Mouse (Mus musculus) CD8-positive naive resting alpha-beta T cell, adult 2 months (primary cell): Measurements from ENCODE around the gene Ctrc.

ENCODE experiments used
- DNase-seq, 2 experiments: peaks; one replicate each; pipeline ENCODE4 v3.0.0; 2022; ENCODE audit warnings: low read depth in 2 of 2, low spot score in 2 of 2

Ctrc gene

DNA sequence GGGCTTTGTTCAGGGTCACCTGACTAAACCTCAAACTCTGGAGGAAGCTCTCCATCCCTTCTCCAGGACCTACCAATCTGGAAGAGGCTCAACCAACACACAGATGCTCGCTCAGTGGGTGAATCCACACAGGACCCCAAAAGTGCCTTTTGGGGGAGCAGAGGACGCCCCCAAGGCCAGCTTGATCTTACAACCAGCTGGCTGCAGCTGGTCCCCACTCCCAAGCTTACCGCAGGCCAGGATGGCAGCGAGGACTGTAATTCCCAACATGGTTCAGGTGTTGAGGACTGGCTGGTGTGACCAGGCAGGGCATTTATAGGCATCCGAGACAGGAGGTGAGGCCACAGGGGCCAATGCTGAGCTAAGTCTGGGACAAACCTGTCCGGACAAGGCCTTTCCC, at the start of gene Ctrc:
Ctrc (minus strand) TSS at position 361 of the 400 bp plus-strand sequence.
- no peak for DNase-seq

- DNase-seq = no peak
These were observed 49.6 kb upstream of the Ctrc start for GRCm38 (mm10) chr4:141895772-141896171.

DNA sequence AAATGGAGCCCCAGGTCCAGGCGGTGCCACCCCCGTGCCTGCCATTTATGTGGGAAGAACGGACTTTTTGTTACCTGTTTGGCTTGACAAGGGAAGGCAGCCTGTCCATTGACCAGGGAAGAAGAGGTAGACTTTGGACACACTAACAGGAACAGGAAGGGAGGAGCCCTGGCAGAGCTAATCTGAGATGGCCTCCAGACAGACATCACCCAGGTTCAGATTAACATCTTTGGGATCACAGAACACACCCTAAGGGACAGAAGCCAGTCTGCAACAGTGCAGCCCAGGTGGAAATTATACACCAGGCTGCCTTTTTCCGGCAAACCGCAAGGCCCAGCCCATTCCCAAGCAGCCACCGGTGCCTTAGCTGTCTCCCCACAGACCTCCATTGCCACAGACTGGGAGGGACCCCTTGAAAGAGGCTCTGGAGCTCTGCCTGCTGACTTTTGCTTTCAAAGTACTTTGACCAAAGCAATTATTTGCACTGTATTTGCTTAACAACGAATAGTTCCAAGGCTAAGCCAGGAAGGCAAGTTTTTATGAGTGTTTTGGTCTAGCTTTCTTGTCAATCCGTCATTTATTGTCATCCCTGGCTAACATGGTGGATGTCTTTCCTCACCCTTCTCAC, 47.1 kb upstream of the Ctrc start:
- DNase-seq = no peak

DNA sequence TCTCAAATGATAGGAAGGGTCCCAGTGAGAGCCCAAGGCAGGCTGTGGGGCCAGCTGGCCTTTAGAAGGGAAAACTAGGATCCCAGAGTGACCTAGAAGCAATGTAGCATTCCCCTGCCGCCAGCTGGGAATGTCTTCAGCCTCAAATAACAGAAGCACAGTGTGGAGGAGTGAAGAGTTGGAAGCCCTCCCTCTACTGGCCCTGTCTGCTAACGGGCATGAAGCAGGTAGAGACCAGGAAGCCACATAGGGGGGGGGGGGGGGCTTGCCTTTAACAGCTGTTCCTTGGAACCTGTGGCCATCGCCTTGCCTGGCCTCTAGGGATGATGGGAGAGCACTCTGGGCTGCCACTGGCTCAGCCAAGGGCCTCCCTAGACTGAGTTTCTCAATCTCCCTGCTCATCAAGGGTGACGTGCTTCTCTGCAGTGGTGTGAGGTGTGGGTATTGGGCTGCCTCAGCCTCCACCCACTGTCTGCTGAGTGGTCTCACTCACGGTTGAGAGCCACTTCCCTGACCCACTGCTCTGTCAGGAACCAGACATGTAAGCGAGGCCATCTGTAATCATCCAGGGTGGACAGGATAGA, 40.3 kb upstream of the Ctrc start:
- no peak for DNase-seq

DNA sequence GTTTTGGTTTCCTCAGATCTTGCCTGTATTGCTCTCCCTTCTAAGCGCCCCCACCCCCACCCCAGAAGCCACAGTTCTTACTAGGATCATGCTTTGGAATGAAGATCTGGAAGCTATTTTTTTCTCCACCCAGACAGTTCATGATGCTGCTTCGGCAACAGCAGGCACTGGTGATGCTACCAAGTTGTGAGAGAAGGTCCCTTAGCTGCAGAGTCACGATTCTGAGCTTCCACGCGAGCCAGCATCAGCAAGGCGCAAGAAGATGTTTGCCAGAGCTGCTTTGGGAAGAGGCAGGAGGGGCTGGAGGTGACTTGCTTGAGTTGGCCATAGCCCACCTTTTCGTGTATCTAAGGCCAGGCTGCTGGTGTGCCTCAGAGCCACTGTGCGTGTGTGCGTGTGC, 39.3 kb upstream of the Ctrc start:
- no peak for DNase-seq

GRCm38 (mm10) chr4:141882858-141883257, 36.7 kb upstream of the Ctrc start:
- no peak for DNase-seq

- no peak for DNase-seq
These were observed 35.8 kb upstream of the Ctrc start for GRCm38 (mm10) chr4:141881950-141882349.

DNA sequence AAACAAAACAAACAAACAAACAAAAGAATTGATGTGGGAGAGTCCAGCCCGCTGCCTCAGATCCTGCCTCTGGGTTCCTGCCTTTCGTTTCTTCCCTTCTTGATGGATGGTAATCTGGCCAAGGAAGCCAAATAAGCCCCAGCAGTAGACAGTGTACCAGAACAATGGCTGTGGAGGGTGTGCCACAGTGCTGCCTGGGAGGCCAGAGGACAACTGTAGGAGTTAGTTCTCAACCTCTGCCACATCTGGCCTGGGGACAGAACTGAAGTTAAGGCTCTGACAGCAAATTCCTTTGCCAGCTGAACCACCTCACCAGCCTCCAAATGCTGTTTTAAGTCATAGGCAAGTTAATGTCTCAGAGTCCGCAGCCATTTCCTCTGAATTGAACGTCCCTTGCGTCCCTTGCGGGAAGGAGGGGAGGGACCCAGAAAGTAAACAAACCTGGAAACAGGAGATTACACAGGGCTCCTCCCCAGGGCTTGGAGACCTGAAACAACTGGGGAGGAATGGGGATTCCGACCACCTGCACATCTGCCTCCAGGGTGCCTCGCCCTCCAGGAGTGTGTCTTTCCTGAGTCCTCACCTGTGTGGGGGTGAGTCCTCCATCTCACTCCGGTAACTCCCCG, 35.2 kb upstream of the Ctrc start:
- no peak for DNase-seq

DNA sequence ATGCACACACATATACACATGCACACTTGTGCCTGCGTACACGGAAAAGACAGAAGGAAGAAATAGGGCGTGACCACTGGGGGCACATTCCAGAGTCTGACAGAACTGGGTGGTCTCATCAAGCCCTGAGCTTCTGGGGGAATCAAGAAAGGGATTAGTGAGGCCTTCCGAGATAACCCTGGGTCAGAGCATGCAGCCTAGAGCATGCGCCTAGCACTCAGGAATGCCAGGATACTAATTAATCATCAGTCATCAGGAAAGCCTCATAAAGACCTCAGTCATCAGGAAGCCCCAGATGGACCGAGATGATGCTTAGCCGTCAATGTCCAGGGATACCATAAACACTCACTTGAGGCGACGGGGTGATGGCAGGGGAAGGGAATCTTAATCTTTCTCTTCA, 33.7 kb upstream of the Ctrc start:
- DNase-seq = no peak

- DNase-seq = no peak
These were observed 32.9 kb upstream of the Ctrc start for GRCm38 (mm10) chr4:141879074-141879473.

DNA sequence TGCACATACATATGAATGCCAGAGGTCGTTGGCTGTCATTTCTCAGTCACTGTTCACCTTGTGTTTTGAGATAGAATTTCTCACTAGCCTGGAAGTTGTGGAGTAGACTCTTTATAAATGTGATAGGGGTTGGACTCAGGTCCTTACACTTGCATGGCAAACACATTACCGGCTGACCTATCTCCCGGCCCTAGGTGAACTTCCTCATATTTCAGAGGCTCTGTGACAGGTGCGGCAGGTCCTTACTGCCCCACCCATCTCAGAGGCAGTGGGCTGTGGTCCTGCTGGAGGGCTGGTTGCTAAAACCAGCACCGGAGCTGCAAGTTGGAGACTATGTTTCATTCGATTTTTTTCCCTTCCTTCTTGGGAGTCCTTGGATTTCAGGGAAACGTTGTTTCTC, 32.5 kb upstream of the Ctrc start:
- DNase-seq = no peak

- no peak for DNase-seq
These were observed 29.4 kb upstream of the Ctrc start for GRCm38 (mm10) chr4:141875481-141876108.

GRCm38 (mm10) chr4:141874601-141875460, 28.7 kb upstream of the Ctrc start, which contains the start of gene Efhd2:
Efhd2 (minus strand) TSS chr4:141874920.
- peak; percentile 37 to 66 for DNase-seq

DNA sequence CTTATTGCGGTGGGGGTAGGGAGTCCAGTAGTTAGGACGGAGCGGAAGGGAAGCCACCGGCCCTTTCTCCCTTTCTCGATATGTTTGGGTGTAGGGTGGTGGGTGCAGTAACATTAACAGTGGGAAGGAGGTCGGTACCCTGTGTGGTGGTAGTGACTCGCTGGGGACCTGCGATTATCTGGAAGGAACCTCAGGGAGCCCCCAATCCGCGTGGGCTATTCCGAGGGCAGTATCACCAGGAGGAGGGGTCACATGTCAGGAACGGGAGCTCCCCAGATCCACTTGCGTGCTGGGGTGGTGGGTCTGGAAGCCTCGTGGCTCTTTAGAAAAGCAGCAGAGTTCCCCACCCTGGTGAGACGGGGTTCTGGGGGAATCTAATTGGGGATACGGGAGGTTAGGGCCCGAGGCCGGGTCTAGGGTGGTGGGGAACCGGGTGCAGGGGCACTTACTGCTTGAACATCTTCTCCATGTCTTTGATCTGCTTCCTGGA, 28.0 kb upstream of the Ctrc start:
- DNase-seq = peak in 1 of 2 experiments; percentile 7

DNA sequence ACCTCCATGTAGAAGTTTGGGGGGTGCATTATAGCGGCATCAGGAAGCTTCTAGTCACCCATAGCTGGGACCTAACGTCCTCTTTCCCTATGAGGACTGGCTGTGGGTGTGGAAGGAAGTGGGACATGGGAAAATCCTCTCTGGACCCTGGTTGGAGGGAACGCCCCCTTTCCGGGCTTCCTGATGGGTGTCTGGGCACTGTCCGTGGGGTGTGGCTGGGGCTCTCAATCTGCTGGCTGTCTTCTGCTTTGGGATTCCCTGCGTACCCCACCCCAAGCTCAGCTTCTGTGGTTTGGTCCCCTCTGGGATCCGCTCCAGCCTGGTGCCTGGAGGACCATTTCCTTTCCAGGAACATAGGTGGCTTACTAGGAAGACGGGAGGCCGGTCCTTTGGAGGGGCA, 26.8 kb upstream of the Ctrc start:
- DNase-seq = no peak

DNA sequence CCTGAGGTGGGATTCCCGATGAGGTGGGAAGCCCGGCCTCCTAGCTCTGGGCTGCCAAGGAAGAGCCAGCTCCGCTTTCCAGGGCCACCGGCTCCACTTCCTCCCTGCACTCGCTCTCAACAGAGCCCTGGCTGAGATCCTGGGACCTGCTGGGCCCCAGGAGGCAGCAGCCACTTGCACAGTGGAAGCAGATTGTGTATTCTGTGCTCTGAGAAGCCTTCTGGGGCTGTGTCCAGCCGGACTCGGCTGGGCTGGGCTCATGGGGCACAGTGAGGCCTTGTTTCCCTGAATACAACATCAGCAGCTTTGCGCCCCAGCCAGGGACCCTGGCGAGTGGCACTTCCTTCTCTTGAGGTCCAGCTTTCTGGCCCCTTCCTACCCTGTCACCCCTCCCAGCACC, 25.8 kb upstream of the Ctrc start:
- no peak for DNase-seq

- DNase-seq = no peak
These were observed 25.2 kb upstream of the Ctrc start for GRCm38 (mm10) chr4:141871333-141871725.

DNA sequence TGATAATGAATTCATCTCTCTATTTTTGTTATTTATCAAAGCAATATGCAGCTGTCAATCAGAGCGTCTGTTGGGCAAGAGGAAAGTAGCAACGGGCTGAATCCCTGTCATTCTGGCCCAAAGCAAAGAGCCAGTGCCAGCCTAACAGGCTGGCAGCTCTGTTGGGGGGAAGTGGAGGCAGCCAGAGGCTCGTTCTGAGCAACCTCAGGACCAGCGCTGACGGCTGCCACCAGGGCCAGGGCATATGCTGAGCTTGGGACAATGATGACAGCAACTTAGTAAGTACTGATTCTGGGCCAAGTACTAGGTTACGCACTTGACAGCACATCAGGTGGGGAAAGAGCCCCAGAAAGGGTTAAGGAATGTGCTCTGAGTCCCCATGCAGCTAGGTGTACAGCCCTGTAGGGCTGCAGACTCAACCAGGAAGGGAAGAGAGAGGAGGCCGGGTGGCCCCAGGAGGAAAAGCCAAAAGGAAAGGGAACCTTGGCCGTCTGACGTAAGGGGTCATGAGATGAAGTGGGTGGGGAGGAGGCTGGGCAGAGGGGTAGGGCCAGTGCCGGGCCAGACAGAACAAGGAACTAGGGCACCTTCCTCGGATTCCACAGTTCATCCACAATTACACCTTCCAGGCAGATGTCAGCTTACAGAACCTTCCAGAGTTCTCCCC, 24.6 kb upstream of the Ctrc start:
- no peak for DNase-seq

GRCm38 (mm10) chr4:141869436-141870215, 23.5 kb upstream of the Ctrc start:
- no peak for DNase-seq

DNA sequence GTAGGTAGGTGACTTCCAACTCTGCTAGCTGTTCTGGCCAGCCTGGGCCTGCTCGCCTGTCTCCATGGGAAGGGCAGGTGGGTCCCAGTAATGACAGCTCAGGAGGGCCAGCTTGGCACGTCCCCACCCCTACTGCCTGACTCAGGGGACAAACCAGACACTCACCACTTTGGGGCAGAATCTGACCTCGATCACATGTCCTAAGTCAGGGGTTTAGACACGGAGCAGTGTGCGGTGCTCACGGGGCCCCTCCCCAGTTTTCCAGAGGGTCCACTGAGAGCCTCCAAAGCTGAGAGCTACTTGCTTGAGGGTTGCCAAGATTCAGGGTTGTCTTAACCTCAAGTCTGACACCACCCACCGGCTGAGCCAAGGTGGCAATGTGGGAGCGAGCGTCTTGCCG, 21.9 kb upstream of the Ctrc start:
- no peak for DNase-seq
